Mouse (Mus musculus) myocyte (in vitro differentiated cells): ENCODE results near the gene Ugt1a9.

Experiments
- CEBPB ChIP-seq: IDR thresholded peaks from 2 replicates; pipeline ENCODE4 v1.6.1; 2011; ENCODE audit warnings: mild to moderate bottlenecking, moderate library complexity; ENCODE audit not compliant: poor library complexity, insufficient read depth, severe bottlenecking
- E2F4 ChIP-seq: IDR thresholded peaks from one replicate; pipeline ENCODE4 v1.6.1; 2011; ENCODE audit warnings: mild to moderate bottlenecking, control low read depth, moderate library complexity; ENCODE audit not compliant: insufficient read depth
- MAX ChIP-seq: IDR thresholded peaks from one replicate; pipeline ENCODE4 v1.6.1; 2011; ENCODE audit warnings: low read depth, mild to moderate bottlenecking, control low read depth
- MYOD1 ChIP-seq, 3 experiments: IDR thresholded peaks; one replicate each; pipeline ENCODE4 v1.6.1; 2011; ENCODE audit warnings: control low read depth in 2 of 3, low read depth in 2 of 3, mild to moderate bottlenecking in 2 of 3, moderate library complexity in 1 of 3; ENCODE audit not compliant: insufficient read length in 2 of 3, control insufficient read depth in 1 of 3
- MYOG ChIP-seq, 3 experiments: IDR thresholded peaks; one replicate each; pipeline ENCODE4 v1.6.1; 2011; ENCODE audit warnings: control low read depth in 2 of 3, low read depth in 2 of 3, mild to moderate bottlenecking in 2 of 3; ENCODE audit not compliant: insufficient read length in 2 of 3, control insufficient read depth in 1 of 3, insufficient read depth in 1 of 3
- POLR2A ChIP-seq: IDR thresholded peaks from one replicate; pipeline ENCODE4 v1.6.1; 2011; ENCODE audit warnings: low read depth, mild to moderate bottlenecking, control low read depth, moderate library complexity; ENCODE audit not compliant: insufficient read length
- REST ChIP-seq: IDR thresholded peaks from one replicate; pipeline ENCODE4 v1.6.1; 2011; ENCODE audit warnings: mild to moderate bottlenecking, control low read depth, moderate library complexity; ENCODE audit not compliant: insufficient read depth, insufficient read length
- SRF ChIP-seq: IDR thresholded peaks from one replicate; pipeline ENCODE4 v1.6.1; 2011; ENCODE audit warnings: low read depth; ENCODE audit not compliant: control insufficient read depth, insufficient read length
- USF1 ChIP-seq: IDR thresholded peaks from one replicate; pipeline ENCODE4 v1.6.1; 2011; ENCODE audit warnings: low read depth, mild to moderate bottlenecking, control low read depth, moderate library complexity

DNA sequence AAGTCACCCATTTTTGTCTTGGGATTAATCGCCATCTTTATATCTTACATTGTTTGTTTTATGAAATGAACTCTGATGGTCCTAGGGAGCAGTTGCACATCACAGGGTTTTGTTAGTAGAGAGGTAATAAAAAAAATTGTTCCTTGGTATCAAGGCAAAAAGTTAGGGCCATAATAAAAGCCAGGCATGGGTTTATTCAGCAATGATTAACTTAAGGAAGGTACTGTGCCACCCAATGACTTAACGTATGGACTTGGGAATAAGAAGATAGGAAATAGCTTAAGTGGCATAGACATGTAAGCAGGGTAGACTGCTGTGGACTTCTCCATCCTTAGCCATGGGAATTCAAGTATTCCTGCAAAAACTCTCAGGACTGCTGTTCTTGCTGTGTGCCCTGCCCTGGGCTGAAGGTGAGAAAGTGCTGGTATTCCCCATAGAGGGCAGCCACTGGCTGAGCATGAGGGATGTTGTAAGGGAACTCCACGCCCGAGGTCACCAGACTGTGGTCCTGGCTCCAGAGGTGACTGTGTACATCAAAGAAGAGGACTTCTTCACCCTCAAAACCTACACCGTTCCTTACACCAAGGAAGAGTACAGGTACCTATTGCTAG lies 115.8 kb downstream of the Ugt1a9 start:
- TF ChIP-seq MYOD1 (IDR thresholded peaks at IDR 0.05; ENCODE audit: control insufficient read depth in 1 of 3, insufficient read length in 2 of 3, low read depth in 2 of 3) (no peak), POLR2A (no peak), MYOG (IDR thresholded peaks at IDR 0.05; ENCODE audit: control insufficient read depth in 1 of 3, insufficient read depth in 1 of 3, insufficient read length in 2 of 3, low read depth in 2 of 3) (no peak), SRF (no peak), USF1 (no peak), MAX (no peak), E2F4 (no peak), REST (no peak), CEBPB (no peak)
